In genomic region chr16:91305512-91306111, GRCm38 (mm10) we compare ENCODE assay signal across 17 mouse cellular contexts. TPM values are rescaled to one million over a fixed set of nuclear protein-coding genes. Genes with fewer than 3 reads are reported as not detected.
DNase-seq lines count a peak whose midpoint lies in the region; ATAC-seq lines count a peak whose summit lies in the region.
"Had no signal": no experiment of that assay in that cellular context is flagged by ENCODE, and none has a peak within 500 bp of the region (broad histone marks: within the 10 kb centered on the region; RNA-seq: fewer than 3 reads in every experiment).

No protein-coding gene starts in this region.

- H3K27ac ChIP-seq in midbrain, embryonic 16.5 days (ENCODE audit: low read length), result 0 out of 2 replicates have a peak overlapping the region, but pooled peaks have one; percentile 25
- H3K27ac ChIP-seq: embryonic facial prominence, embryonic 12.5 days; kidney, postnatal 0 days; limb, embryonic 15.5 days; neural tube, embryonic 12.5 days had no signal

- WGBS in midbrain, embryonic 16.5 days, result 35% methylated on average over 16 of the region's 16 CpGs

- peak; percentile 49 to 51 for DNase-seq in cerebellum, postnatal 10 days
- no peak for DNase-seq in cerebellum, postnatal 25 days
- DNase-seq in frontal cortex, postnatal 10 days (ENCODE audit: low spot score in 2 of 2), result peak; percentile 40 to 69
- peak; percentile 39 to 50 for DNase-seq in layer of hippocampus, postnatal 10 days (ENCODE audit: low spot score in 2 of 2)
- no peak for DNase-seq in heart, adult 9 months (ENCODE audit: low spot score in 2 of 2)
- DNase-seq in urinary bladder, postnatal 4 days (ENCODE audit: low spot score in 2 of 2), result no peak
- no peak for DNase-seq in adrenal gland, adult 18-20 months (ENCODE audit: low spot score in 2 of 2)
- DNase-seq: gastrocnemius, postnatal 25 days; heart, postnatal 4 days; lung, postnatal 4 days had no signal

- no peaks in the 10 kb centered on the region for H3K36me3 ChIP-seq in midbrain, embryonic 16.5 days (ENCODE audit: control insufficient read depth, insufficient read depth, low read length)
- H3K36me3 ChIP-seq: embryonic facial prominence, embryonic 12.5 days; limb, embryonic 15.5 days; neural tube, embryonic 12.5 days had no signal

- H3K9ac ChIP-seq in midbrain, embryonic 16.5 days (ENCODE audit: low read depth, low read length), result no peak overlapping the region
- H3K9ac ChIP-seq: embryonic facial prominence, embryonic 12.5 days; limb, embryonic 15.5 days; neural tube, embryonic 12.5 days had no signal

- H3K4me2 ChIP-seq in midbrain, embryonic 16.5 days (ENCODE audit: low read length), result no peak overlapping the region
- H3K4me2 ChIP-seq: embryonic facial prominence, embryonic 12.5 days; limb, embryonic 15.5 days; neural tube, embryonic 12.5 days had no signal

- no peak overlapping the region for H3K4me3 ChIP-seq in midbrain, embryonic 16.5 days (ENCODE audit: low read depth, low read length)
- H3K4me3 ChIP-seq: embryonic facial prominence, embryonic 12.5 days; limb, embryonic 15.5 days; neural tube, embryonic 12.5 days had no signal

- peaks cover 15% of the 10 kb centered on the region for H3K4me1 ChIP-seq in midbrain, embryonic 16.5 days (ENCODE audit: control insufficient read depth, insufficient read depth, low read length)
- H3K4me1 ChIP-seq: embryonic facial prominence, embryonic 12.5 days had no signal

- ATAC-seq in midbrain, embryonic 16.5 days, result peak; percentile 36; the same call in 1 of the 2 replicates
- ATAC-seq: activated CD4-positive, CD25-positive, alpha-beta regulatory T cell, adult 4 months had no signal

- no peaks in the 10 kb centered on the region for H3K9me3 ChIP-seq in midbrain, embryonic 16.5 days (replicated peaks; ENCODE audit: control insufficient read depth, low read length, poor library complexity, severe bottlenecking)
- H3K9me3 ChIP-seq: embryonic facial prominence, embryonic 12.5 days; limb, embryonic 15.5 days; neural tube, embryonic 12.5 days had no signal

- H3K27me3 ChIP-seq in midbrain, embryonic 16.5 days (ENCODE audit: control insufficient read depth, insufficient read depth, low read depth, low read length), result peaks cover 32% of the 10 kb centered on the region

RNA-seq across cellular contexts. Expression of gene Olig1, which starts 36.0 kb away (rescaled TPM):
- total RNA-seq in layer of hippocampus, postnatal 10 days (2021), result 100 to 1,000 TPM; 159 to 174 TPM
- polyA plus RNA-seq in midbrain, embryonic 16.5 days (2015; fragmentation: Nextera tagmentation; extraction: Ambion mirVana), result 94.2 and 131 TPM in 2 replicates
- total RNA-seq in adrenal gland, adult 18-20 months (2021), result under 1 TPM; 0.50 to 0.80 TPM
- total RNA-seq: gastrocnemius, postnatal 25 days; heart, postnatal 4 days had no signal
- polyA plus RNA-seq: activated CD4-positive, CD25-positive, alpha-beta regulatory T cell, adult 4 months; spleen, adult 2 months had no signal

Comparison
In these comparisons a context has a peak if more than half of its experiments do, and no peak if none do; other contexts are left out.
1. DNase-seq: peak in cerebellum, postnatal 10 days (2 of 2), frontal cortex, postnatal 10 days (2 of 2) and layer of hippocampus, postnatal 10 days (2 of 2); none in cerebellum, postnatal 25 days (0 of 2), heart, adult 9 months (0 of 2), urinary bladder, postnatal 4 days (0 of 2) and adrenal gland, adult 18-20 months (0 of 2).
2. RNA of gene Olig1, which starts 36.0 kb away (total RNA-seq): 159 to 174 TPM in layer of hippocampus, postnatal 10 days; 0.50 to 0.80 TPM in adrenal gland, adult 18-20 months; every median in the first group is over 10 times any median in the second.